Mouse (Mus musculus): ENCODE data around the gene Gm20388. TPM values are rescaled to one million over a fixed set of nuclear protein-coding genes. Genes with fewer than 3 reads are reported as not detected.

Gm20388 gene
- polyA plus RNA-seq, 1 experiment from 2014 or later: not detected

DNA sequence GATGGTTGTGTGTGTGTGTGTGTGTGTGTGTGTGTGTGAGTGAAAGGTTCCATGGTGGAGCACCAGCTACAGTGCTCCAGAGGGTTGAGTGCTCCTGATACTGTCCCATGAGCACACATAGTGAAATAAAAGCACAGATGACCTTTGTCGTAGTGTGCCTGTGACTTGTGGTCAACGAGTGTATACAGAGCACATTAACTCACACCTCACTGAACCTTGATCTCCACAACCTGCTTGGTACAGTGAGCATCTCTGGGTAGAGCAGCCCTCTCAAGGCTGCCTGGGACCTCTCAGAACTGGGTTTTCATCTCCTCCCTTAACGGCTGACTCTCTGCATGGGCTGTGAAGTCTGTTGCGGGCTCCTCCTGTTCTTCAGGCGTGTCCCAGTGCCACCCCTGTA, 4381.1 kb downstream of the Gm20388 start:
- Histone ChIP-seq H3K4me2 (replicated peaks) (no peak overlapping the region), H3K9me3 (ENCODE audit: control insufficient read depth, low read length) (no peaks in the 10 kb centered on the region), H3K27me3 (ENCODE audit: control insufficient read depth, insufficient read depth, low read length) (no peaks in the 10 kb centered on the region), H3K36me3 (replicated peaks; ENCODE audit: control insufficient read depth, insufficient read depth) (no peaks in the 10 kb centered on the region), H3K9ac (no peak overlapping the region), H3K4me3 (replicated peaks; ENCODE audit: low read length) (no peak overlapping the region), H3K27ac (no peak overlapping the region), H3K4me1 (replicated peaks; ENCODE audit: control insufficient read depth, insufficient read depth, low read length) (peaks cover 27% of the 10 kb centered on the region)
- ATAC-seq (ENCODE audit: low FRiP score) (no peak), DNase-seq (ENCODE audit: low spot score) (no peak)
- 90% methylated on average over 5 of the region's 5 CpGs for WGBS

DNA sequence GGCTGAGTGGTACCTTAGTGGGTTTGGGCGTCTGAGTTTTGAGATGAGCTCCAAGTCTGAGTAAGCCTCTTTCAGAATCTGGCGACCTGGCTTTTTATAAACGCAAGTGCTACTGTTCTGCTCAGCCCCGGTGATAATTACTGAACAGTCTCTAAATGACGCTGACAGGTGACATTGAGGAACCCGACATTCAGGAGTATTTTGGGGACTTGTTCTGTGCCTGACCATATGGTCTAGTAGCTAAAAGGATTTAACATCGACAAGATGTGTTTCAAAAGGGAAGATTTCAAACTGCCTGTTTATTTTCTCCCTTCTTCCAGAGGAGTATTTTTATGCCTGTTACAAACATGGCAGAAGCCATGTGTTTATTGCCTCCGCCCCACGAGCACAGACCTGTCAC, 4382.3 kb downstream of the Gm20388 start:
- Histone ChIP-seq H3K27me3 (ENCODE audit: control insufficient read depth, insufficient read depth, low read length) (no peaks in the 10 kb centered on the region), H3K4me3 (replicated peaks; ENCODE audit: low read length) (no peak overlapping the region), H3K27ac (0 out of 2 replicates have a peak overlapping the region, but pooled peaks have one; percentile 1), H3K36me3 (replicated peaks; ENCODE audit: control insufficient read depth, insufficient read depth) (no peaks in the 10 kb centered on the region), H3K4me2 (replicated peaks) (no peak overlapping the region), H3K9me3 (ENCODE audit: control insufficient read depth, low read length) (no peaks in the 10 kb centered on the region), H3K9ac (no peak overlapping the region), H3K4me1 (replicated peaks; ENCODE audit: control insufficient read depth, insufficient read depth, low read length) (peaks cover 21% of the 10 kb centered on the region)
- ATAC-seq (ENCODE audit: low FRiP score): no peak
- DNase-seq (ENCODE audit: low spot score): no peak
- 81% methylated on average over 9 of the region's 9 CpGs for WGBS

DNA sequence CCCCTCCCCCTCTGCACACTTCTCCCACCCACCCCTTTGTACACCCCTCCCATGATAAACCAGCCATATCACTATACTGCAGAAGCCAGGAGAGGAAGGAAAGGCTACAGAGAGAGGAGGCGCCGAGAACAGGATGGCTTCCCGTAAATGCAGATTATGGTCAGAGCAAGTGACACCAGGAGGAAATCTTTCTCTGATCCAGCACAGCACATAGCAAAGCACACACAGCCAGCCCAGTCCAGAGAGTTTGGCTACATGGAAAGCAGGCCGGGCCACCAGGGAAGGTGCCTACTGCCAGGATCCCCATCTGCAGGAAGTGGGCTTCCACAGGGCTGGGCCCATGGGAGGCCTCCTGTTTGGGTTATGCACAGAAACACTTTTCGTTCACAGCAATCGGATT, 4383.8 kb downstream of the Gm20388 start:
- no peaks in the 10 kb centered on the region for H3K27me3 ChIP-seq (ENCODE audit: control insufficient read depth, insufficient read depth, low read length)
- peaks cover 21% of the 10 kb centered on the region for H3K4me1 ChIP-seq (replicated peaks; ENCODE audit: control insufficient read depth, insufficient read depth, low read length)
- H3K27ac ChIP-seq: no peak overlapping the region
- no peak overlapping the region for H3K4me2 ChIP-seq (replicated peaks)
- no peaks in the 10 kb centered on the region for H3K36me3 ChIP-seq (replicated peaks; ENCODE audit: control insufficient read depth, insufficient read depth)
- H3K9me3 ChIP-seq (ENCODE audit: control insufficient read depth, low read length): no peaks in the 10 kb centered on the region
- 60% methylated on average over 6 of the region's 6 CpGs for WGBS
- no peak overlapping the region for H3K4me3 ChIP-seq (replicated peaks; ENCODE audit: low read length)
- ATAC-seq (ENCODE audit: low FRiP score) (no peak), DNase-seq (ENCODE audit: low spot score) (no peak)
- no peak overlapping the region for H3K9ac ChIP-seq

DNA sequence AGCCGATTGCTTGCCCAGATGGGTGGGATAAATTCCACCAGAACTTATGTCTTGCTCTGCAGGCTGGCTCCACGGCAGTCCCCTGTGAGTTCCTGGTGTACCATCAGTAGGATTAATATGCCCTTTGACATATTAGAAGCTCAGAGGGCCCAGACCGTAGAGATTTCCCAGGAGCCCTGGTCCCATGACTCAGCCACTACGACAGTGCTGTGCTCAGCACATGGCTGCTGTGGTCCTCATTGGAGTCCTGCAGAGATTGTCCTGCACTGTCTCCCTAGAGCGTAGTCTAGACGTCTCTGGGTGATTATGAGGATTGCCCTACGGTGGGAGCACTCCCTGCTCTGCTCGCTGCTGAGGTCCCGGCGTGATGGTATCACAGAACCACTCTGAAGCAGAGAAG, 4384.3 kb downstream of the Gm20388 start:
- Histone ChIP-seq H3K27me3 (ENCODE audit: control insufficient read depth, insufficient read depth, low read length) (no peaks in the 10 kb centered on the region), H3K36me3 (replicated peaks; ENCODE audit: control insufficient read depth, insufficient read depth) (no peaks in the 10 kb centered on the region), H3K9ac (no peak overlapping the region), H3K4me1 (replicated peaks; ENCODE audit: control insufficient read depth, insufficient read depth, low read length) (peaks cover 21% of the 10 kb centered on the region), H3K4me2 (replicated peaks) (no peak overlapping the region), H3K27ac (no peak overlapping the region), H3K4me3 (replicated peaks; ENCODE audit: low read length) (no peak overlapping the region), H3K9me3 (ENCODE audit: control insufficient read depth, low read length) (no peaks in the 10 kb centered on the region)
- DNase-seq (ENCODE audit: low spot score) (no peak), ATAC-seq (ENCODE audit: low FRiP score) (no peak)
- 55% methylated on average over 10 of the region's 10 CpGs for WGBS

DNA sequence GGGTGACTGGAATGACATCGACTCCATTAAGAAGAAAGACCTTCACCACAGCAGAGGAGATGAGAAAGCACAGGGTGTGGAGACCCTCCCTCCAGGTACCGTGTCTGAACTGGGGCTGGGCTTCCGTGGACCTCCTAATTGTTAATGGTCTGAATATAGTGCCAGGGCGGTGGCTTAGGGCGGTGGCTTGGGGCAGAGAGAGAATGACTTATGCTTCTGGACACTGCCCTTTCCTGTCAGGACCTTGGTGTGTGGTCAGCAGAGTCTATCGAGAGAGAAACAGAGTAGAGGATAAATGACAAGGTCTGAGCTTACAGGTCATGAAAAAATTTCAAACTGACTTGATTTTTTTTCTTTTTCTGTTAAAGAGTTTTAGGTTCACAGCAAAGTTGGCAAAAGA, 4384.7 kb downstream of the Gm20388 start:
- H3K36me3 ChIP-seq (replicated peaks; ENCODE audit: control insufficient read depth, insufficient read depth): no peaks in the 10 kb centered on the region
- DNase-seq (ENCODE audit: low spot score): no peak
- no peak overlapping the region for H3K9ac ChIP-seq
- 86% methylated on average over 6 of the region's 6 CpGs for WGBS
- H3K4me1 ChIP-seq (replicated peaks; ENCODE audit: control insufficient read depth, insufficient read depth, low read length): peaks cover 21% of the 10 kb centered on the region
- ATAC-seq (ENCODE audit: low FRiP score): no peak
- H3K4me3 ChIP-seq (replicated peaks; ENCODE audit: low read length): no peak overlapping the region
- no peak overlapping the region for H3K4me2 ChIP-seq (replicated peaks)
- H3K27ac ChIP-seq: no peak overlapping the region
- H3K27me3 ChIP-seq (ENCODE audit: control insufficient read depth, insufficient read depth, low read length): no peaks in the 10 kb centered on the region
- no peaks in the 10 kb centered on the region for H3K9me3 ChIP-seq (ENCODE audit: control insufficient read depth, low read length)

DNA sequence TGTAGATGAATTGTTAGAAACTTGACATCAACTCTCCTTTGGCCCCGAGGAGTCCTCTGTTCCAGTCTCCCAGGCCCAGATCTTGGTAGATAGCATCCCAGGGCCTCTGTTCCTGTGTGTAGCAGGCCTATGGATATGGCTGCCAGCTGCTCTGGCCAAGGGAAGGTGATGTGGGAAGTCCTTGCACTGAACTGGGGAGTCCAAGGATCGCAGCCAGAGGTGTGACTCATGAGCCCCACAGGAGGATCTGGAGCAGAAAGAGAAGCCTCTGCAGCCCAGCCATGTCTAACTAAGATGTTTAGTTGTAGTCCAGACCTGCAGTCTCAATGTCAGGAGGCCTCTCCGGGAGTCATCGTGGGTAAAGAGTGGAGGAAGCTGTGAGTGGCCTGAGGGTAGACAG, 4390.9 kb downstream of the Gm20388 start:
- DNase-seq (ENCODE audit: low spot score): no peak
- H3K9ac ChIP-seq: no peak overlapping the region
- no peak for ATAC-seq (ENCODE audit: low FRiP score)
- H3K36me3 ChIP-seq (replicated peaks; ENCODE audit: control insufficient read depth, insufficient read depth): no peaks in the 10 kb centered on the region
- H3K9me3 ChIP-seq (ENCODE audit: control insufficient read depth, low read length): no peaks in the 10 kb centered on the region
- no peaks in the 10 kb centered on the region; the same call in 1 of the 2 replicates for H3K4me1 ChIP-seq (replicated peaks; ENCODE audit: control insufficient read depth, insufficient read depth, low read length)
- no peak overlapping the region for H3K27ac ChIP-seq
- H3K27me3 ChIP-seq (ENCODE audit: control insufficient read depth, insufficient read depth, low read length): no peaks in the 10 kb centered on the region
- WGBS: 95% methylated on average over 4 of the region's 4 CpGs
- no peak overlapping the region for H3K4me3 ChIP-seq (replicated peaks; ENCODE audit: low read length)
- no peak overlapping the region for H3K4me2 ChIP-seq (replicated peaks)

DNA sequence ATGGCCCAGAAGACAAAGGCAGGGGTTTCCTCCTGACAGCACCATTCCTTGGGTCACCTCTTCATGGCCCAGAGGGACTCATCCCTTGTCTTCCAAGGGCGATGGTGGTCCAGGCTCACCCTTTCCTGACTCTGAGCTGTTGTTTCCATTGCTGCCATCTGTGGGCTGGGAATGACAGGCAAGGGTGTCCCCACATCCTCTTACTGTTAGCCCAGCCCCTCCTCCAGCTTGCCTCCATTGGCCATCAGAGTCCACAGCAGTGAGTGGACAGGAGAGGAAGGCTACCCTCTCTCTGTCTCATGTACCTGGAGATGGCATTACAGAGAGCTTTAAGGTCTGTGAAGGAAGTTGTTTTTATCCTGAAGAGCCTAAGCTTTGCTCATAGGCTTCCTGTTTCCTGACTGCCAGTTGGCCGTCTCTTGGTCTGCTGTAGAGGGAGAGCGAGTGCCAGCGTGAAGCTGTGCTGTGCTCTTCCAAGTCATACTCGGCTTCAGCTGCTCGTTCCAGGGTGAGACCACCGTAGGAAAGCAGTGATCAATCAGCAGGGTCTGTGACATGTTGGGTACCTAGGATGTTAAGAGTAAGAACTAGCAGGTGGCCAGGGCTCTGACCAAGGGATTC, 4391.4 kb downstream of the Gm20388 start:
- no peak for DNase-seq (ENCODE audit: low spot score)
- no peak for ATAC-seq (ENCODE audit: low FRiP score)
- no peak overlapping the region for H3K27ac ChIP-seq

DNA sequence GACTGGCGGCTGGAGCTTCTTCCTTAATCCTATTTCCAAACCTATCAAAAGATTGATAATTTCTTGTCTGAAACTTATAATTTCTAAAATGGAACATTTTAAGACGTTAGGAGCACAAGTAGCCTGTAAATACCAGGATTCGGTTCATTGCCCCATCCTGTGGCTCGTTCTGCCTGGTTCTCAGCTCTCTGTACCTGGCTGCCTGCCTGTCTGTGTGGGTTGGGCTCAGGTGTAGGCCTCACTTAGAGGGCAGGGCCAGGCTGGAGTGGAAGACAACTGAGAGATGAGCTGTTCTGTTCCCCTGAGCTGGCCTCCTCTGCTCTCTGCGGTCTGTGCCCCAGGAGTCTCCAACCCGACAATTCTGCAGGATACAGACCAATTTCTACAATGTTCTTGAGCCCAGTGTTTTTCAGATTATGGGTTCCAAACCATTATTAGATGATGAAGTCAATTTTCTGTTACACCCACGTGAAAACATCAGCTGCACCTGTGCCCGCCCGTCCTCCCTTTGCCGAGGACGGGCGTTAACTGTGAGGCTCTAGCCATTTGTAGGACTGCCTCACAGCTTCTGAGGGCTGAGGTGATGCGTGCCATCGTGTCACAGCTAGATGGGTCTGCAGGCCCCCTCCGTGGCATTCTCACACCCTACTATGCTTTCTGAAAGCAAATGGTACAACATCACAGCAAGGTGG, 4392.7 kb downstream of the Gm20388 start:
- H3K4me1 ChIP-seq (replicated peaks; ENCODE audit: control insufficient read depth, insufficient read depth, low read length): no peaks in the 10 kb centered on the region; the same call in 1 of the 2 replicates
- H3K4me2 ChIP-seq (replicated peaks): no peak overlapping the region
- ATAC-seq (ENCODE audit: low FRiP score): no peak
- H3K9ac ChIP-seq: no peak overlapping the region
- no peak overlapping the region for H3K4me3 ChIP-seq (replicated peaks; ENCODE audit: low read length)
- H3K36me3 ChIP-seq (replicated peaks; ENCODE audit: control insufficient read depth, insufficient read depth): no peaks in the 10 kb centered on the region; the same call in 1 of the 2 replicates
- no peaks in the 10 kb centered on the region for H3K9me3 ChIP-seq (ENCODE audit: control insufficient read depth, low read length)
- no peak for DNase-seq (ENCODE audit: low spot score)
- 83% methylated on average over 15 of the region's 15 CpGs for WGBS
- no peak overlapping the region for H3K27ac ChIP-seq
- H3K27me3 ChIP-seq (ENCODE audit: control insufficient read depth, insufficient read depth, low read length): no peaks in the 10 kb centered on the region

More for the DNA sequence above, 4391.4 kb downstream of the Gm20388 start:
- H3K9me3 ChIP-seq (ENCODE audit: control insufficient read depth, low read length): no peaks in the 10 kb centered on the region
- H3K27me3 ChIP-seq (ENCODE audit: control insufficient read depth, insufficient read depth, low read length): no peaks in the 10 kb centered on the region
- H3K9ac ChIP-seq: no peak overlapping the region
- no peak overlapping the region for H3K4me3 ChIP-seq (replicated peaks; ENCODE audit: low read length)
- H3K4me1 ChIP-seq (replicated peaks; ENCODE audit: control insufficient read depth, insufficient read depth, low read length): no peaks in the 10 kb centered on the region; the same call in 1 of the 2 replicates
- WGBS: 87% methylated on average over 7 of the region's 7 CpGs
- no peak overlapping the region for H3K4me2 ChIP-seq (replicated peaks)
- no peaks in the 10 kb centered on the region; the same call in 1 of the 2 replicates for H3K36me3 ChIP-seq (replicated peaks; ENCODE audit: control insufficient read depth, insufficient read depth)

DNA sequence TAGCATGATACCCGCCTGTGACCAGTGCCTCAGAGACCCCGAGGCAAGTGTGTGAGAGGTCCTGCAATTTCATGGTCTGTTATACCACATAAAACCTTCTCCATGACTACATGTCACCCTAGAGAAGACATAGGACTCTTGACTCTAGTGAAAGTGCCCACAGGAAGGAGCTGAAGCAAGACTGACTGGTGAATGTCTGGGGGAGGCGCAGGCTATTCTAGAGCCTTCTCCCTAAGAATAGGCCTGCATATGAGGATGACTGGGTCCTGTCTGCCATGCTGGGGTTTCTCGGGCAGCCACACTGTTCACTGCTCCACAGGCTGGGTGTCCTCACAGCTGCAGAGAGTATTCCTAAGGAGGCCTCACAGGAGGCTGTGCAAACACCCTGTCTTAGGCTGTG, 4393.5 kb downstream of the Gm20388 start:
- Histone ChIP-seq H3K36me3 (replicated peaks; ENCODE audit: control insufficient read depth, insufficient read depth) (no peaks in the 10 kb centered on the region; the same call in 1 of the 2 replicates), H3K9me3 (ENCODE audit: control insufficient read depth, low read length) (no peaks in the 10 kb centered on the region), H3K4me2 (replicated peaks) (no peak overlapping the region), H3K4me3 (replicated peaks; ENCODE audit: low read length) (no peak overlapping the region), H3K9ac (no peak overlapping the region), H3K27ac (no peak overlapping the region), H3K4me1 (replicated peaks; ENCODE audit: control insufficient read depth, insufficient read depth, low read length) (no peaks in the 10 kb centered on the region; the same call in 1 of the 2 replicates), H3K27me3 (ENCODE audit: control insufficient read depth, insufficient read depth, low read length) (no peaks in the 10 kb centered on the region)
- WGBS: 54% methylated on average over 4 of the region's 4 CpGs
- DNase-seq (ENCODE audit: low spot score): no peak
- no peak for ATAC-seq (ENCODE audit: low FRiP score)
